Mouse (Mus musculus) stomach, postnatal 0 days (tissue): ENCODE measurements around the gene Prcd.

Experiments
- CTCF ChIP-seq: IDR thresholded peaks from 2 replicates; pipeline ENCODE4 v1.5.1; 2016; ENCODE audit warnings: antibody characterized with exemption, low read depth, mild to moderate bottlenecking, moderate library complexity
- EP300 ChIP-seq: optimal IDR thresholded peaks from 2 replicates; pipeline ENCODE3; 2016; ENCODE audit warnings: antibody characterized with exemption

DNA sequence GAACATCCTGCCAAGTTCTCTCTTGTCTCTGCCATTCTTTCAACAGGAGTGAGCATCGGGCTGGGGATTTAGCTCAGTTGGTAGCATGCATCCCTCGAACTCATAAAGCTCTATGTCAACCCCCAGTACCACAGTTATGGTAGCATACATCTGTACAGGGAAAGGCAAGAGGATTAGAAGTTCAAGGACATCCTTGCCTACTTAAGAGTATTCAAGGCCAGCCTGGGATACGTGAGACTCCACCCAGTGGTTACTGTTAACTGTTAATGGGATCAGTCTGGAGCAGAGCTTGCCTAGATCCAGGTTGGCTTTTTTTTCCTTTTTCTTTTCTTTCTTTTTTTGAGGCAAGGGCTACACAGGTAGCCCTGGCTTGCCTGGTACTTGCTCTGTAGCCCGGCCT lies 43.1 kb downstream of the Prcd start:
- TF ChIP-seq EP300 (no peak), CTCF (no peak)
